Mouse (Mus musculus) spleen, adult 10 weeks (tissue): ENCODE measurements around the gene Cd59b. TPM values are rescaled to one million over a fixed set of nuclear protein-coding genes. Genes with fewer than 3 reads are reported as not detected.

ENCODE experiments used
- polyA plus RNA-seq: library from polyadenylated mRNA; stranded (reverse); fragments of 350-450 nt; fragmentation: Illumina TruSeq; extraction: RNeasy Lipid Tissue Mini Kit (QIAGEN cat#74804); gene quantifications from one replicate; pipeline ENCODE4 v1.2.3, GENCODE M21; 2015; ENCODE audit warnings: low replicate concordance; ENCODE audit not compliant: insufficient read depth

Cd59b gene
- 1.0 TPM for polyA plus RNA-seq

GRCm38 (mm10) chr2:104069704-104070185, at the start of gene Cd59b:
TSS of gene Cd59b (plus strand) at chr2:104069849.

GRCm38 (mm10) chr2:104027458-104028138, 42.1 kb upstream of the Cd59b start, which contains the start of gene Fbxo3:
TSS of gene Fbxo3 (plus strand) at chr2:104027721.

GRCm38 (mm10) chr2:104028139-104028723, 41.4 kb upstream of the Cd59b start, which contains the start of gene 4931422A03Rik:
TSS of gene 4931422A03Rik (minus strand) at chr2:104028361.

GRCm38 (mm10) chr2:104065526-104065925, 4.1 kb upstream of the Cd59b start, which contains the start of gene Gm10912:
TSS of gene Gm10912 (plus strand) at chr2:104065826.

GRCm38 (mm10) chr2:104068450-104068849, 1.2 kb upstream of the Cd59b start, which contains the start of gene Gm10799:
TSS of gene Gm10799 (minus strand) at chr2:104068550.

GRCm38 (mm10) chr2:104095741-104096213, 26.1 kb downstream of the Cd59b start, which contains the start of gene Cd59a:
TSS of gene Cd59a (plus strand) at chr2:104095801.

GRCm38 (mm10) chr2:104122505-104123378, 53.1 kb downstream of the Cd59b start, which contains the start of gene A930018P22Rik:
TSS of gene A930018P22Rik (plus strand) at chr2:104122769.

Other genes with a start within 250 kb of the Cd59b start
- gene Lmo2, start 111.9 kb upstream of the Cd59b start, polyA plus RNA-seq: 212 TPM
- gene Fbxo3, start 42.1 kb upstream of the Cd59b start, polyA plus RNA-seq: 52.8 TPM
- gene 4931422A03Rik, start 41.5 kb upstream of the Cd59b start, polyA plus RNA-seq: not detected
- not detected for gene Gm10912, start 4.0 kb upstream of the Cd59b start, polyA plus RNA-seq
- not detected for gene Gm10799, start 1.3 kb upstream of the Cd59b start, polyA plus RNA-seq
- gene Cd59a, start 26.0 kb downstream of the Cd59b start, polyA plus RNA-seq: 12.7 TPM
- gene A930018P22Rik, start 52.9 kb downstream of the Cd59b start, polyA plus RNA-seq: not detected